Mouse (Mus musculus): Measurements from ENCODE around the gene Prokr1.

Prokr1 gene

GRCm38 (mm10) chr6:87567686-87568593 lies 22.6 kb downstream of the Prokr1 start:
- no peak for DNase-seq

DNA sequence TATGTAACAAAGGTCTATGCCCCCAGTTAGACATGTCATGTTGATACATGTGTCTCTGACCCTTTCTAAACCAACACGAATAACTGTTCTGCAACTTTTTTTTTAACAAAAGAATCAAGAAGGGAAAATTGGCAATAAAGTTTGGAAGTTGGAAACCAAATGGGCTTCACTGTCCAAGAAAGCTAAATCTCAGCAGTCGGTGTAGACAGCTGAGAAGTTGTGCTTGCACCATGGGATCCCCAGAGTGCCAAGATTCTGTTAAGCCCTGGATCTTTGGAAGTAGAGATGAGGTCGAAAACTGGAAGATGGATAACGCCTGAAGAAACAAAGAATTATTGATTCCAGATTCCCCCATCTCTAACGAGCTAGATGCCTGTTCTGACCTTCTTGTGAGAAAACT lies 25.4 kb downstream of the Prokr1 start:
- DNase-seq: no peak

- DNase-seq: no peak
These were observed 26.2 kb downstream of the Prokr1 start for GRCm38 (mm10) chr6:87564356-87564755.

DNA sequence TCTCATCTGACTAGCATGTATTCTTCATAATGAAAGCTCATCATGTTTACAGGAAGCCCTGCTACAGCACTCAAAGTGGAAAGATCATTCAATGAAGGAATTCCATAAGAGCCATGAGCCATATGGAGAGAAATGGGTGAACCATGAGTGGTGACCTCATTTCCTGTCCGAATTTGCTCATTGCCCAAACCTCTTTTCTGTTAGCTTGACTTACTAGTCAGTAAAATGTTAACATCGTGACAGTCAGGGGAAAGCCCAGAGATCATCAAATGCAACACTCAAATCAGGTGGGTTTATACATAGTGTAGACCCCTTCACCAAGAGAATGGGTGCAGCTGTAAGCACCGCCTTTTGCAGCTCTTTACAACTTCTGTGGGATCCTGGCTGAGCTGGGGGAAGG lies 36.8 kb downstream of the Prokr1 start:
- DNase-seq: no peak

DNA sequence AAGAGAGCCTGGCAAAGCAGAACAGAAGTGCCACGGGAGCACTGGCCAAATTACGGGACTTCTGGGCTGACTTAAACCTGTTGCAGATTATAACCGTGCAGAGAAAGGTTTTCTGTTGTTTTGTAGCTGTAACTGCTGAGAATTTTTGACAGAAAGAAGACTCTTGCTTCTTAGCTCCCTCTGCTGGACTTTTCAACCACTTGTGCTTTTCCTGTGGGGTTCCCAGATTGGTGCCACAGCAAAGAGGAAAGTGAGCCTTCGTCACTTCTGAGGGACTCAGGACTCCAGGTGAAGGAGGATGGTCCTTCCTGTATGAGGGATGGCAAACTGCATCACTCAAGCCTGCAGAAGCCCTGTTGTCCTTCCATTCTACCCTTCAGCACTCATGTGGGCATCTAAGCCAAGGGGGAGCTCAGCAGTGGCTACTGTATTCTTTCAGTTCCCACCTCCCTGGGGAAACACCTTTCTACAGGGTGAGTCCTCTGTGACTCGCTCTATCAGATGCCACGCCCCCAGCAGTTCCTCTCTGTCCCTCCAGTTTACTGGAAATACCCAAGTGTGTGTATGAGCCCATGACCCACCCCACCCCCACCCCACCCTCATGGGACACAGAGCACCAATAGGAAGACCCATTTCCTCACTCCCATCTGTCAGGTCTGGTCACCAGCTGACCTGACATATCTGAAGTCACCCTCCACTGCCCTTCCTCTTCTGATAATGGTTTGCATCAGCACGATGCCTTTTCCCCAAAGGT lies 38.3 kb downstream of the Prokr1 start:
- DNase-seq: no peak

DNA sequence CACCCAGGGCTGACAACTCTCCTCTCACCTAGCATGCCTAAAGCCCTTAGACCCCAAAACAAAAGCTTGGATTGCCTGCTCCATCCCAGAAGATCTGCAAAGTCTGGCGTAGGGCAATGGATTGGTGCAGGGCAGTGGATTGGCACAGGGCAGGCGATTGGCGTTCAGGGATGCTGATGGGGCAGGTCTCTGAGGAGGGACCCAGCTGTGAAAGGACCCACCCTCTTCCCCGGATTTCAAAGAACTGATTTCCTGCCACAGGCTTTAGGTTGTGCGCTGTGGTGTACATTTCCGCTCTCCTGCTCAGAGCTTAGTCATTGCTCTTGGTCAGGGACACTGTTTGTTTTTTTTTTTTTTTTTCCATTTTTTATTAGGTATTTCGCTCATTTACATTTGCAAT lies 42.7 kb downstream of the Prokr1 start:
- no peak for DNase-seq

DNA sequence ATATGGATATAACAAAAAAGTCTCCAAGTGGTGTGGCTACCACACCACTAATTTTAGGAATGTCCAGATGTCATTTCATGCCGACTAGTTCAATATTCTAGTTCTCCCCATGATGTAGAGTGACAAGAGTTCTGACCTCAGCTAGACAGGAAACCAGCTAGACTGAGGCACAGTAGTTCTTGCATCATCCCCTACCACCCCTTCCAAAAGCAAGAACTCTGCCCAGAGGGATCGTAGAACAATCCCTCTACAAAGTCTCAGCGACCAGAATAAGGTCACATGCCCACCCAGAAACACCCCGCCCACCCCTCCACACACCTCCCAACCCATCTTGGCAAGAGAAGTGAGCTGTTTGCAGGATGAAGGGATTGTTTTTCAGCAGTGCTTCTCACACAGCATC lies 43.1 kb downstream of the Prokr1 start:
- DNase-seq: no peak

DNA sequence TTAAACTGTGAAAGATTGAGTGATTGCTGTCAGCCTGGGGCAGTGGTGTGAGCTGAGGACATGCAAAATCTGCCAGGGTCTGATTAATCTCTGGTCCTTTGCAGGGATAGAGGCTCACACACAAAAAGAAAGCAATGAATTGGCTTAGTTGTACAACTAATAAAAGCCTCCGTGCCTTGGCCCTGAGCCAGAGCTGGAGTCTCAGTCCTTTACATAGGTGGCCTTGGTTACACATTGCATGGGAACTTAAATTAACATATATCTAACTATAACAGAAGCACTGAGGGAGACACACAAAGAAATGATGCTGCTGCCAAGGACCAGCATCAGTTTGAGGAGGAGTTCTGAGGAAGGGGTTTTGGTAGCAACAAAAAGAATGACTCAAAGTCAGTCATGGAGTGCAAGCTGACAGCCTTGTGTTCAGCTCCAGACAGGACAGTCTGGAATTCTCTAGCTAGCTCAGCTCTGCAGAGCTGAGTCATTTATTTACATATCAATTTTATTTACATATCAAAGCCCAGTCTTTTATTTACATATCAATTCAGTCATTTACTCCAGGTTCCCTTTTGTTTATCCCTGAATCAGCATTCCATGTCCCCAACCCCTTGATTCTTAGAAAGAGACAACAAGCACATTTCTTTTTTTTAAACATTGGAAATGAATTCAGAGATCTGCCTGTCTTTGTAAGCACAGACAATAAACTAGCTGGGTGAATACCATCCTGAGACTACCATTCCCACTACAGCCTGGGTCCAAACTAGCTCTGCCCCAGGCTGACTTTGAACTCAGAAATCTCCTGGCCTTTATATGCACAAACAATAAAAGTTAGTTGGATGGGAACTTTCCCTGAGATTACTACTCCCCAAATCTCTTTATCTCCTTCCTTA lies 45.0 kb downstream of the Prokr1 start:
- no peak for DNase-seq

DNA sequence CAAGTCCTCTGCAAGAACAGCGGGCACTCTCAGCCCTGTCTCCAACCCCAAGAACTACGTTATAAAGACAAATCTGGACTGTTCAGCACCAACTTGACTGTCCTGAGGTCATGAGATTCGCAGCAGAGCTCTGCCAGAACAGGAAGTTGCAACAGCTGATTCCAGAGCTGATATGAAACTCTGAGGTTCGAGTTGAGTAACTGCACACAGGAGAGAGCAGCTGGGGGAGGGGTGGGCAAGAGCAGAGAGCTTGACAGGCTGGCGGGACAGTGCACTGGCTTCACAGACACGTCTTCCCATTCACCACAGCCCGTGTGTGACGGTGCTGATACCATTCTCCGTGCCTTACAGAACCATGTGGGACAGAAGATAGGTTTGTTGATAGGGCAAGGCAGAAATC lies 48.5 kb downstream of the Prokr1 start:
- peak; percentile 28 for DNase-seq

DNA sequence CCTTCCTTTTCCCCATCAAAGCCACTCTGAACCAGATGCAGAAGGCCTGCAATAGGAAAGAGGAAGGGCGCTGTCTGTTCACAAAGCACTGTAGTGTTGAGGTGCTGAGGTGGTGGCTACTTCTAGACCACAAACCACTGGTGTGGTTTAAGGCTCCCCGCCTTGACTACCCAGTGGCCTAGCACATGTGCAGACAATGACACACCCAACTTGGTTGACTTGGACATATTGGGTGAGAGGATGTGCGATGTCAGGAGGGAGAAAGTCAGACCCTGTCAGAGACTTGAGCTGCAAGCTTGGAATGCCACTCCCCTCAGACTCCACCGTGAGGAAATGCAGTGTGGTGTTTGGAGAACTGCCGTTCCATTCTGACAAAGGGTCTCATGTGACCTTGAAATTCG lies 49.4 kb downstream of the Prokr1 start:
- DNase-seq: no peak

GRCm38 (mm10) chr6:87538376-87539270 lies 51.9 kb downstream of the Prokr1 start:
- no peak for DNase-seq

DNA sequence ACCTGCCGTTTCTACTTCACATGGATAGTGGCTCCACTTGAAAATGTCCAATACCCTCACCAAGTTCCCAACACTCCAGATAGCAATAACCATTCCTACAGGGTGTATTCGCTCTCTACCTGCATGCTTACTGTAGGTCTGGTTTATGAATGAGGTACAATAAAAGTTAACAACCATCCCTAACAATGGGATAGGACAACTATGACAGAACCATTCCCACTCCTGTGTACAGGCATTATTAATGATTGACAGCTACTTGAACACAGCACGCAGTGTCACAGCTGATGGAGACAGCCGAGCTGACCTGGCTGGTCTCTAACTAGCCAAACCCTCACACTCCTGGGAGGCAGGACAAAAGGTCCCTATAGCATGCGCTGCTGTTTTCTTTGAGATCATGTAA lies 52.9 kb downstream of the Prokr1 start:
- DNase-seq: no peak

- DNase-seq: no peak
These were observed 54.3 kb downstream of the Prokr1 start for GRCm38 (mm10) chr6:87536270-87536669.

DNA sequence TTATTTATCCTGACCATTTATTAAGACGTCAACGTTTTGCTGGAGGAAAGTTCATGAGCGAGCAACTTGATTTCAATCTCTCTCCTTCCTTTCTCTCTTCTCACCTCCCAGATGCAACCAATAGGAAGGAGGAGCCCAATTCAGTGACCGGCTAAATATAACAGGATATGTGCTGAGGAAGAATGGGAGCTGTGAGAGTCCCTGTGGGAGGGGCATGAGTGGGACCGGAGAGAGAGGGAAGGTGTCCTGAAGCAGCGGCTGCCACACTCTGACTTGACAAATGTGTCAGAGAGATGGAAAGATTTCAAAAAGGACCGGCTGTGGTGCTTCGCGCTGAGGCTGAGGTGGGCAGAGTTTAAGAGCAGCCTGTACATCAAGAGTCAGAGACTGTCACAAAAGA lies 54.9 kb downstream of the Prokr1 start:
- DNase-seq: no peak

- DNase-seq: no peak
These were observed 55.5 kb downstream of the Prokr1 start for GRCm38 (mm10) chr6:87534855-87535575.

DNA sequence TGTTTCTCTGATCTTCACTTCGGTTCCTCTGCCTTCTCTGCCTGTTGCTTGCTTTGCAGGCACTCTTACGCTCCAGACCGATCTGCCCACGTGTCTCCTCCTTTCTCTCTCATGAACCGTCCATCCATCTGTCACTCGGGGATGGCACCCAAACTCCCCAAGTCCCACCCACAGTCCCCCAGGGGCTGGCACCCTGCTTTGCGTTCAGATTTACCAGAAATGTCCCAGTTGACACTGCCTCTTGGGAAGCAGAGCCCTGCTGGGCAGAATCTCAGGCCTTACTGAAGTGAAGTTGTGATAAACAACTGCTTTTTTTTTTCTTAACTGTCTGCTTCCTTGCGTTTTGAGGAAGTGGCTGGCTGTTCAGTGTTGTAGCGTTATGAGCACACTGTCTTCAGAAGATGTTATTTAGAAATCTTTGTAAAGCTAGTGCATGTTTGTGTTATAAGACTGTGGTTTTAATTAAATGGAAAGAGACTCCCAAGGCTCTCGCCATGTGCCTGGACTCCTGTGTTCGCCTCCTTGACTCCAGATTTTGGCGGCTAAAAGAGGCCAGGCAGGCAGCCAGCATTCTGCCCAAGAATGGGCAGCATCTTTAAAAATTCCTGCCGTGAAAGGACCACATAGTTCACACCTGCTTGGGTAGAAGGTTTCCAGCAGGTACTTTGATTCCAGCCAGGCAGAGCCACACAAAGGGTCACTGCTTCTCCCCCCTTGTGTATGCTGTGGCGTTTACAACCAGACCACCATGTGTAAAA lies 57.4 kb downstream of the Prokr1 start, which contains the start of gene Arhgap25:
Gene Arhgap25 (minus strand): TSS at position 307 of the 758 bp plus-strand sequence.
- DNase-seq: no peak

GRCm38 (mm10) chr6:87531456-87532015 lies 59.0 kb downstream of the Prokr1 start:
- DNase-seq: no peak

GRCm38 (mm10) chr6:87530386-87530785 lies 60.2 kb downstream of the Prokr1 start:
- no peak for DNase-seq

All from kidney, adult 18-20 months (tissue).